Mouse (Mus musculus): ENCODE measurements at regions not wholly inside any gene's neighbourhood (a gene's known extent, or its start where the extent isn't known, plus 50 kb on each side); places are given as distances from the start of the nearest gene placed in this dataset.
A peak's percentile ranks its signal among the peaks of the same experiment; 100 is the strongest.

GRCm38 (mm10) chr15:63724543-63725186, 120.3 kb downstream of the Gsdmc2 start:
- no peak for DNase-seq (ENCODE audit: low read depth, low spot score)
- Histone ChIP-seq H3K36me3 (ENCODE audit: control insufficient read depth in 1 of 2, insufficient read depth in 2 of 2, low read length in 2 of 2) (no peaks in the 10 kb centered on the region), H3K9me3 (replicated peaks; ENCODE audit: insufficient read depth, low read length) (no peaks in the 10 kb centered on the region), H3K9ac (ENCODE audit: control insufficient read depth, low read depth, low read length, poor library complexity, severe bottlenecking) (no peak overlapping the region), H3K27ac (ENCODE audit: control insufficient read depth, low read depth, low read length) (no peak overlapping the region), H3K4me3 (ENCODE audit: control insufficient read depth in 1 of 2, insufficient read depth in 1 of 2, low read depth in 2 of 2, low read length in 2 of 2) (no peak overlapping the region), H3K79me2 (ENCODE audit: control insufficient read depth, insufficient read depth, low read length, poor library complexity) (no peaks in the 10 kb centered on the region), H3K27me3 (ENCODE audit: control insufficient read depth in 1 of 2, insufficient read depth in 2 of 2, low read length in 2 of 2) (no peaks in the 10 kb centered on the region), H3K4me1 (ENCODE audit: control insufficient read depth in 1 of 2, insufficient read depth in 2 of 2, low read length in 2 of 2) (no peaks in the 10 kb centered on the region)
- no peak for TF ChIP-seq POLR2AphosphoS2 (IDR thresholded peaks at IDR 0.05; ENCODE audit: low read length)

- H3K27me3 ChIP-seq (ENCODE audit: control insufficient read depth in 1 of 2, insufficient read depth in 2 of 2, low read length in 2 of 2) = no peaks in the 10 kb centered on the region
- DNase-seq (ENCODE audit: low read depth, low spot score) = no peak
- no peak overlapping the region for H3K4me3 ChIP-seq (ENCODE audit: control insufficient read depth in 1 of 2, insufficient read depth in 1 of 2, low read depth in 2 of 2, low read length in 2 of 2)
- no peak for TF ChIP-seq NRF1 (IDR thresholded peaks at IDR 0.05; ENCODE audit: insufficient read depth, low read depth, low read length, poor library complexity, severe bottlenecking)
- no peak for TF ChIP-seq ELF1 (IDR thresholded peaks at IDR 0.05; ENCODE audit: low read depth, low read length)
- TF ChIP-seq RCOR1 (IDR thresholded peaks at IDR 0.05; ENCODE audit: low read depth, low read length) = no peak
- no peak for TF ChIP-seq GATA1 (IDR thresholded peaks at IDR 0.05; ENCODE audit: low read depth, low read length)
- TF ChIP-seq CHD1 (IDR thresholded peaks at IDR 0.05; ENCODE audit: low read depth, low read length) = no peak
- TF ChIP-seq MYC (IDR thresholded peaks at IDR 0.05; ENCODE audit: low read depth, low read length) = no peak
- no peak for TF ChIP-seq RAD21 (IDR thresholded peaks at IDR 0.05; ENCODE audit: low read depth, low read length)
- TF ChIP-seq SIN3A (IDR thresholded peaks at IDR 0.05; ENCODE audit: low read length) = no peak
- TF ChIP-seq TCF12 (IDR thresholded peaks at IDR 0.05; ENCODE audit: low read depth, low read length) = no peak
- TF ChIP-seq UBTF (IDR thresholded peaks at IDR 0.05; ENCODE audit: borderline replicate concordance, insufficient read depth, low read depth, low read length) = no peak
- no peak for TF ChIP-seq POLR2A (IDR thresholded peaks at IDR 0.05; ENCODE audit: control insufficient read depth in 1 of 2, insufficient read depth in 1 of 2, low read depth in 1 of 2, low read length in 2 of 2, poor library complexity in 1 of 2)
- TF ChIP-seq JUND (IDR thresholded peaks at IDR 0.05; ENCODE audit: low read depth, low read length) = no peak
- H3K4me1 ChIP-seq (ENCODE audit: control insufficient read depth in 1 of 2, insufficient read depth in 2 of 2, low read length in 2 of 2) = no peaks in the 10 kb centered on the region
- H3K36me3 ChIP-seq (ENCODE audit: control insufficient read depth in 1 of 2, insufficient read depth in 2 of 2, low read length in 2 of 2) = no peaks in the 10 kb centered on the region
- H3K79me2 ChIP-seq (ENCODE audit: control insufficient read depth, insufficient read depth, low read length, poor library complexity) = no peaks in the 10 kb centered on the region
- H3K9me3 ChIP-seq (replicated peaks; ENCODE audit: insufficient read depth, low read length) = no peaks in the 10 kb centered on the region; the same call in 1 of the 2 replicates
- H3K9ac ChIP-seq (ENCODE audit: control insufficient read depth, low read depth, low read length, poor library complexity, severe bottlenecking) = no peak overlapping the region
- no peak overlapping the region for H3K27ac ChIP-seq (ENCODE audit: control insufficient read depth, low read depth, low read length)
These were observed 122.0 kb downstream of the Gsdmc2 start for GRCm38 (mm10) chr15:63722991-63723390.

GRCm38 (mm10) chr15:63721669-63722357, 123.2 kb downstream of the Gsdmc2 start:
- Histone ChIP-seq H3K9ac (ENCODE audit: control insufficient read depth, low read depth, low read length, poor library complexity, severe bottlenecking) (no peak overlapping the region), H3K4me1 (ENCODE audit: control insufficient read depth in 1 of 2, insufficient read depth in 2 of 2, low read length in 2 of 2) (no peaks in the 10 kb centered on the region), H3K36me3 (ENCODE audit: control insufficient read depth in 1 of 2, insufficient read depth in 2 of 2, low read length in 2 of 2) (no peaks in the 10 kb centered on the region), H3K27ac (ENCODE audit: control insufficient read depth, low read depth, low read length) (no peak overlapping the region), H3K9me3 (replicated peaks; ENCODE audit: insufficient read depth, low read length) (no peaks in the 10 kb centered on the region; the same call in 1 of the 2 replicates), H3K4me3 (ENCODE audit: control insufficient read depth in 1 of 2, insufficient read depth in 1 of 2, low read depth in 2 of 2, low read length in 2 of 2) (no peak overlapping the region), H3K27me3 (ENCODE audit: control insufficient read depth in 1 of 2, insufficient read depth in 2 of 2, low read length in 2 of 2) (no peaks in the 10 kb centered on the region), H3K79me2 (ENCODE audit: control insufficient read depth, insufficient read depth, low read length, poor library complexity) (no peaks in the 10 kb centered on the region)
- DNase-seq (ENCODE audit: low read depth, low spot score) = peak; percentile 46
- TF ChIP-seq ZC3H11A (IDR thresholded peaks at IDR 0.05; ENCODE audit: low read depth, low read length) (peak; percentile 49), SMC3 (IDR thresholded peaks at IDR 0.05; ENCODE audit: low read depth, low read length) (peak; percentile 49), ETS1 (IDR thresholded peaks at IDR 0.05; ENCODE audit: low read depth, low read length) (no peak), USF1 (IDR thresholded peaks at IDR 0.05; ENCODE audit: low read depth, low read length) (no peak), POLR2AphosphoS5 (IDR thresholded peaks at IDR 0.05; ENCODE audit: borderline replicate concordance, low read depth, low read length) (no peak), MAZ (IDR thresholded peaks at IDR 0.05; ENCODE audit: low read depth, low read length) (no peak), MEF2A (IDR thresholded peaks at IDR 0.05; ENCODE audit: extremely low read depth, insufficient replicate concordance, low read depth, low read length, poor library complexity, severe bottlenecking) (no peak), RCOR1 (IDR thresholded peaks at IDR 0.05; ENCODE audit: low read depth, low read length) (no peak), USF2 (IDR thresholded peaks at IDR 0.05; ENCODE audit: borderline replicate concordance in 1 of 2, insufficient read depth in 1 of 2, low read depth in 1 of 2, low read length in 2 of 2) (no peak), CHD1 (IDR thresholded peaks at IDR 0.05; ENCODE audit: low read depth, low read length) (no peak), CHD2 (IDR thresholded peaks at IDR 0.05; ENCODE audit: low read length) (no peak), POLR2A (IDR thresholded peaks at IDR 0.05; ENCODE audit: control insufficient read depth in 1 of 2, insufficient read depth in 1 of 2, low read depth in 1 of 2, low read length in 2 of 2, poor library complexity in 1 of 2) (no peak), KAT2A (conservative IDR thresholded peaks at IDR 0.05; ENCODE audit: low read depth, low read length) (no peak), MAX (IDR thresholded peaks at IDR 0.05; ENCODE audit: low read length) (no peak)
